Mouse (Mus musculus): ENCODE measurements at regions not wholly inside any gene's neighbourhood (a gene's known extent, or its start where the extent isn't known, plus 50 kb on each side); places are given as distances from the start of the nearest gene placed in this dataset.

- H3K36me3 ChIP-seq (ENCODE audit: control insufficient read depth, insufficient read depth, low read length): no peaks in the 10 kb centered on the region
- WGBS: 78% methylated on average over 3 of the region's 3 CpGs
- no peak overlapping the region for H3K27ac ChIP-seq (ENCODE audit: low read depth, low read length)
- H3K4me1 ChIP-seq (ENCODE audit: control insufficient read depth, insufficient read depth, low read length): no peaks in the 10 kb centered on the region
- H3K9me3 ChIP-seq (ENCODE audit: control insufficient read depth, low read length): no peaks in the 10 kb centered on the region
- H3K27me3 ChIP-seq (ENCODE audit: control insufficient read depth, insufficient read depth, low read length): no peaks in the 10 kb centered on the region
- ATAC-seq (ENCODE audit: insufficient read depth, low FRiP score, low TSS enrichment) (no peak), DNase-seq (ENCODE audit: low spot score) (no peak)
- H3K4me3 ChIP-seq (ENCODE audit: low read depth, low read length): no peak overlapping the region
- H3K9ac ChIP-seq (ENCODE audit: low read length): no peak overlapping the region
- no peak overlapping the region for H3K4me2 ChIP-seq (ENCODE audit: low read depth)
Observed at GRCm38 (mm10) chr2:148622216-148622615, 50.2 kb upstream of the Nxt1 start.

- H3K27me3 ChIP-seq (ENCODE audit: control insufficient read depth, insufficient read depth, low read length): no peaks in the 10 kb centered on the region
- no peaks in the 10 kb centered on the region for H3K36me3 ChIP-seq (ENCODE audit: control insufficient read depth, insufficient read depth, low read length)
- WGBS: 74% methylated on average over 1 of the region's 1 CpGs
- H3K9me3 ChIP-seq (ENCODE audit: control insufficient read depth, low read length): no peaks in the 10 kb centered on the region
- no peak overlapping the region for H3K27ac ChIP-seq (ENCODE audit: low read depth, low read length)
- H3K4me1 ChIP-seq (ENCODE audit: control insufficient read depth, insufficient read depth, low read length): no peaks in the 10 kb centered on the region
- no peak overlapping the region for H3K9ac ChIP-seq (ENCODE audit: low read length)
- H3K4me3 ChIP-seq (ENCODE audit: low read depth, low read length): no peak overlapping the region
- no peak for ATAC-seq (ENCODE audit: insufficient read depth, low FRiP score, low TSS enrichment)
- H3K4me2 ChIP-seq (ENCODE audit: low read depth): no peak overlapping the region
- DNase-seq (ENCODE audit: low spot score): no peak
Observed at GRCm38 (mm10) chr2:148611911-148612310, 60.5 kb upstream of the Nxt1 start.

- DNase-seq (ENCODE audit: low spot score) (no peak), ATAC-seq (ENCODE audit: insufficient read depth, low FRiP score, low TSS enrichment) (no peak)
- Histone ChIP-seq H3K4me2 (ENCODE audit: low read depth) (no peak overlapping the region), H3K9ac (ENCODE audit: low read length) (no peak overlapping the region), H3K27ac (ENCODE audit: low read depth, low read length) (no peak overlapping the region), H3K9me3 (ENCODE audit: control insufficient read depth, low read length) (no peaks in the 10 kb centered on the region), H3K27me3 (ENCODE audit: control insufficient read depth, insufficient read depth, low read length) (no peaks in the 10 kb centered on the region), H3K36me3 (ENCODE audit: control insufficient read depth, insufficient read depth, low read length) (no peaks in the 10 kb centered on the region), H3K4me3 (ENCODE audit: low read depth, low read length) (no peak overlapping the region), H3K4me1 (ENCODE audit: control insufficient read depth, insufficient read depth, low read length) (no peaks in the 10 kb centered on the region)
- 50% methylated on average over 2 of the region's 2 CpGs for WGBS
Observed at GRCm38 (mm10) chr2:148605425-148605930, 66.9 kb upstream of the Nxt1 start.

- ATAC-seq (ENCODE audit: insufficient read depth, low FRiP score, low TSS enrichment) (no peak), DNase-seq (ENCODE audit: low spot score) (no peak)
- WGBS: 73% methylated on average over 2 of the region's 2 CpGs
- Histone ChIP-seq H3K9ac (ENCODE audit: low read length) (no peak overlapping the region), H3K9me3 (ENCODE audit: control insufficient read depth, low read length) (no peaks in the 10 kb centered on the region), H3K27ac (ENCODE audit: low read depth, low read length) (no peak overlapping the region), H3K4me1 (ENCODE audit: control insufficient read depth, insufficient read depth, low read length) (no peaks in the 10 kb centered on the region), H3K4me3 (ENCODE audit: low read depth, low read length) (no peak overlapping the region), H3K36me3 (ENCODE audit: control insufficient read depth, insufficient read depth, low read length) (no peaks in the 10 kb centered on the region), H3K4me2 (ENCODE audit: low read depth) (no peak overlapping the region), H3K27me3 (ENCODE audit: control insufficient read depth, insufficient read depth, low read length) (no peaks in the 10 kb centered on the region)
Observed at GRCm38 (mm10) chr2:148603951-148604350, 68.5 kb upstream of the Nxt1 start.

- Histone ChIP-seq H3K9me3 (ENCODE audit: control insufficient read depth, low read length) (no peaks in the 10 kb centered on the region), H3K4me1 (ENCODE audit: control insufficient read depth, insufficient read depth, low read length) (no peaks in the 10 kb centered on the region), H3K27ac (ENCODE audit: low read depth, low read length) (no peak overlapping the region), H3K27me3 (ENCODE audit: control insufficient read depth, insufficient read depth, low read length) (no peaks in the 10 kb centered on the region), H3K4me3 (ENCODE audit: low read depth, low read length) (no peak overlapping the region), H3K4me2 (ENCODE audit: low read depth) (no peak overlapping the region), H3K36me3 (ENCODE audit: control insufficient read depth, insufficient read depth, low read length) (no peaks in the 10 kb centered on the region), H3K9ac (ENCODE audit: low read length) (no peak overlapping the region)
- ATAC-seq (ENCODE audit: insufficient read depth, low FRiP score, low TSS enrichment): no peak
- WGBS: 54% methylated on average over 2 of the region's 2 CpGs
- DNase-seq (ENCODE audit: low spot score): no peak
Observed at GRCm38 (mm10) chr2:148603315-148603714, 69.1 kb upstream of the Nxt1 start.

- no peak overlapping the region for H3K4me2 ChIP-seq (ENCODE audit: low read depth)
- no peaks in the 10 kb centered on the region for H3K36me3 ChIP-seq (ENCODE audit: control insufficient read depth, insufficient read depth, low read length)
- no peak for DNase-seq (ENCODE audit: low spot score)
Observed at GRCm38 (mm10) chr2:148599498-148599897, 72.9 kb upstream of the Nxt1 start.

GRCm38 (mm10) chr2:148596966-148597365 lies 75.4 kb upstream of the Nxt1 start:
- no peak for ATAC-seq (ENCODE audit: insufficient read depth, low FRiP score, low TSS enrichment)
- Histone ChIP-seq H3K27ac (ENCODE audit: low read depth, low read length) (no peak overlapping the region), H3K9me3 (ENCODE audit: control insufficient read depth, low read length) (no peaks in the 10 kb centered on the region), H3K27me3 (ENCODE audit: control insufficient read depth, insufficient read depth, low read length) (no peaks in the 10 kb centered on the region), H3K36me3 (ENCODE audit: control insufficient read depth, insufficient read depth, low read length) (no peaks in the 10 kb centered on the region), H3K9ac (ENCODE audit: low read length) (no peak overlapping the region), H3K4me3 (ENCODE audit: low read depth, low read length) (no peak overlapping the region), H3K4me2 (ENCODE audit: low read depth) (no peak overlapping the region), H3K4me1 (ENCODE audit: control insufficient read depth, insufficient read depth, low read length) (no peaks in the 10 kb centered on the region)
- WGBS: 93% methylated on average over 2 of the region's 2 CpGs
- DNase-seq (ENCODE audit: low spot score): no peak

More at GRCm38 (mm10) chr2:148599498-148599897, 72.9 kb upstream of the Nxt1 start:
- no peak for ATAC-seq (ENCODE audit: insufficient read depth, low FRiP score, low TSS enrichment)
- no peaks in the 10 kb centered on the region for H3K9me3 ChIP-seq (ENCODE audit: control insufficient read depth, low read length)
- no peak overlapping the region for H3K9ac ChIP-seq (ENCODE audit: low read length)
- no peaks in the 10 kb centered on the region for H3K4me1 ChIP-seq (ENCODE audit: control insufficient read depth, insufficient read depth, low read length)
- H3K27me3 ChIP-seq (ENCODE audit: control insufficient read depth, insufficient read depth, low read length): no peaks in the 10 kb centered on the region
- no peak overlapping the region for H3K4me3 ChIP-seq (ENCODE audit: low read depth, low read length)
- H3K27ac ChIP-seq (ENCODE audit: low read depth, low read length): no peak overlapping the region

- H3K4me2 ChIP-seq (ENCODE audit: low read depth): no peak overlapping the region
- no peaks in the 10 kb centered on the region for H3K36me3 ChIP-seq (ENCODE audit: control insufficient read depth, insufficient read depth, low read length)
- ATAC-seq (ENCODE audit: insufficient read depth, low FRiP score, low TSS enrichment) (no peak), DNase-seq (ENCODE audit: low spot score) (no peak)
- no peak overlapping the region for H3K4me3 ChIP-seq (ENCODE audit: low read depth, low read length)
- no peak overlapping the region for H3K27ac ChIP-seq (ENCODE audit: low read depth, low read length)
- no peak overlapping the region for H3K9ac ChIP-seq (ENCODE audit: low read length)
- no peaks in the 10 kb centered on the region for H3K4me1 ChIP-seq (ENCODE audit: control insufficient read depth, insufficient read depth, low read length)
- WGBS: 85% methylated on average over 1 of the region's 1 CpGs
- no peaks in the 10 kb centered on the region for H3K9me3 ChIP-seq (ENCODE audit: control insufficient read depth, low read length)
- no peaks in the 10 kb centered on the region for H3K27me3 ChIP-seq (ENCODE audit: control insufficient read depth, insufficient read depth, low read length)
Observed at GRCm38 (mm10) chr2:148585721-148586335, 86.6 kb upstream of the Nxt1 start.

- Histone ChIP-seq H3K9ac (ENCODE audit: low read length) (no peak overlapping the region), H3K9me3 (ENCODE audit: control insufficient read depth, low read length) (no peaks in the 10 kb centered on the region), H3K36me3 (ENCODE audit: control insufficient read depth, insufficient read depth, low read length) (no peaks in the 10 kb centered on the region), H3K27ac (ENCODE audit: low read depth, low read length) (no peak overlapping the region), H3K4me3 (ENCODE audit: low read depth, low read length) (no peak overlapping the region), H3K4me1 (ENCODE audit: control insufficient read depth, insufficient read depth, low read length) (no peaks in the 10 kb centered on the region), H3K27me3 (ENCODE audit: control insufficient read depth, insufficient read depth, low read length) (no peaks in the 10 kb centered on the region), H3K4me2 (ENCODE audit: low read depth) (no peak overlapping the region)
- WGBS: 87% methylated on average over 1 of the region's 1 CpGs
- DNase-seq (ENCODE audit: low spot score) (no peak), ATAC-seq (ENCODE audit: insufficient read depth, low FRiP score, low TSS enrichment) (no peak)
Observed at GRCm38 (mm10) chr2:148582208-148582607, 90.2 kb upstream of the Nxt1 start.

Data from neural tube, embryonic 11.5 days (tissue).